In the genomic region with DNA sequence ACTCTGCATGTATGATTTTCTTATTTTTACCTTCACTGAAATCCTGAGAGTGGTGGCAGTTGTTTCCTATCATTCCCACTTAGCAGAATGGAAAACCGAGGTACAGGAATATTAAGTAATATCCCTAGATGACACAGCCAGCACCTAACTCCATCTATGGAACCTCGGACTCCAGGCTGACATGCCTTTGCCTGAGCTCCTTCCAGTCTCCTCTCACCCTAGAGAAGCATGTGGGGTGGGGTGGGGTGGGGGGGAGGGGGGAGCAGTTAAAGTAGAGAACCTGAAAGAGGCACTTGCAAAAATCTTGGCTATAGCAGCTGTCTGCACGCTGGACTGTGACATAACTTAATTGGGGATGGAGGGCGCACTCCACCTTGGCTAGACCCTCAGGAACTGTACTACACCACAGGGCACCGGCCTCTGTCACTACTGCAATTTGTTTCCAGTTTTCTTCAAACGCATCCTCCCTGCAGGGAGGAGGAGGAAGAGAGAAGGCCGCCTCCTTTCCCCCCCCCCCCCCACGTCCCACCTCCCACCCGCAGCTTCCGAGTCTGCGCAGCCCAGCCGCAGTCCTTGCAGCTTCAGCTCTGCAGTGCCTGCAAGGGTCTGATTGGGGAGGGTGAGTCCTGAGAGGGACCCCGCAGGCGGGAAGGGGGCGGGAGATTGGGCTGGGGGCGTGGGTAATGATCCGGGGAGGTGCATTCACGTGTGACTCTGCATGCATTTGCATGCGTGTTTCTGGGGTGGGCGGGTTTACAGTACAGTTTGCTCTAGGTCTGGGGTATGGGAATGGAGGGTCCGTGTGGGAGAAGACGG, we compare ENCODE assay signal across 12 mouse cellular contexts. TPM values are rescaled to one million over a fixed set of nuclear protein-coding genes. Genes with fewer than 3 reads are reported as not detected.
A peak's percentile ranks its signal among the peaks of the same experiment; 100 is the strongest.
DNase-seq lines count a peak whose midpoint lies in the region; ATAC-seq and TF ChIP-seq lines count a peak whose summit lies in the region.
"Had no signal": no experiment of that assay in that cellular context is flagged by ENCODE, and none has a peak within 500 bp of the region (broad histone marks: within the 10 kb centered on the region; RNA-seq: fewer than 3 reads in every experiment).

No protein-coding gene starts in this region.

- H3K27ac ChIP-seq in neural tube, embryonic 11.5 days (ENCODE audit: low read depth, low read length) = no peak overlapping the region
- no peak overlapping the region for H3K27ac ChIP-seq in forebrain, postnatal 0 days (ENCODE audit: low read depth, low read length)
- H3K27ac ChIP-seq in stomach, embryonic 15.5 days = no peak overlapping the region
- no peak overlapping the region for H3K27ac ChIP-seq in intestine, postnatal 0 days (ENCODE audit: low read depth, low read length)
- H3K27ac ChIP-seq: heart, embryonic 13.5 days had no signal

- DNase-seq in neural tube, embryonic 11.5 days (ENCODE audit: low spot score) = peak; percentile 26
- DNase-seq in neural tube, embryonic 10.5 days (ENCODE audit: extremely low spot score, low spot score) = no peak
- peak; percentile 71 for DNase-seq in forebrain, postnatal 0 days
- DNase-seq in left cerebral cortex, postnatal 4 days = peak; percentile 54
- DNase-seq in heart, postnatal 36 days = no peak

- no peaks in the 10 kb centered on the region for H3K36me3 ChIP-seq in neural tube, embryonic 11.5 days (ENCODE audit: control insufficient read depth, insufficient read depth, low read length)
- H3K36me3 ChIP-seq in forebrain, postnatal 0 days (ENCODE audit: insufficient read depth) = no peaks in the 10 kb centered on the region
- no peaks in the 10 kb centered on the region for H3K36me3 ChIP-seq in stomach, embryonic 15.5 days
- no peaks in the 10 kb centered on the region for H3K36me3 ChIP-seq in intestine, postnatal 0 days (ENCODE audit: control insufficient read depth, insufficient read depth)
- H3K36me3 ChIP-seq: heart, embryonic 13.5 days had no signal

- H3K4me2 ChIP-seq in neural tube, embryonic 11.5 days (ENCODE audit: low read depth) = peak overlapping the region; percentile 27
- peak overlapping the region; percentile 53 for H3K4me2 ChIP-seq in forebrain, postnatal 0 days (ENCODE audit: low read depth)
- H3K4me2 ChIP-seq in stomach, embryonic 15.5 days = no peak overlapping the region
- no peak overlapping the region for H3K4me2 ChIP-seq in intestine, postnatal 0 days (replicated peaks; ENCODE audit: low read depth)
- H3K4me2 ChIP-seq: heart, embryonic 13.5 days had no signal

- 8% methylated on average over 17 of the region's 22 CpGs for WGBS in neural tube, embryonic 11.5 days
- 8% methylated on average over 20 of the region's 22 CpGs for WGBS in forebrain, postnatal 0 days
- WGBS in stomach, embryonic 15.5 days = 10% methylated on average over 22 of the region's 22 CpGs
- whole genome bisulfite sequencing in intestine, postnatal 0 days = 9% methylated on average over 18 of the region's 22 CpGs

- no peak for TF ChIP-seq CTCF in forebrain, postnatal 0 days (IDR thresholded peaks at IDR 0.05; ENCODE audit: low read depth)
- no peak for TF ChIP-seq CTCF in intestine, postnatal 0 days (IDR thresholded peaks at IDR 0.05; ENCODE audit: low read depth)

- H3K4me3 ChIP-seq in neural tube, embryonic 11.5 days (ENCODE audit: low read depth, low read length) = no peak overlapping the region
- peak overlapping the region; percentile 42 for H3K4me3 ChIP-seq in forebrain, postnatal 0 days (ENCODE audit: low read depth, low read length)
- no peak overlapping the region for H3K4me3 ChIP-seq in stomach, embryonic 15.5 days (replicated peaks)
- H3K4me3 ChIP-seq in intestine, postnatal 0 days (ENCODE audit: low read depth, low read length) = no peak overlapping the region
- H3K4me3 ChIP-seq: heart, embryonic 13.5 days; myocyte had no signal

- ATAC-seq in neural tube, embryonic 11.5 days (ENCODE audit: insufficient read depth, low FRiP score, low TSS enrichment) = peak; percentile 55; the same call in 1 of the 2 replicates
- ATAC-seq in forebrain, postnatal 0 days = peak; percentile 95
- peak; percentile 10; the same call in 1 of the 2 replicates for ATAC-seq in stomach, embryonic 15.5 days (ENCODE audit: insufficient read depth, low FRiP score, low read depth)
- ATAC-seq in megakaryocyte-erythroid progenitor cell, adult 5-6 weeks (replicated peaks; ENCODE audit: low FRiP score, low TSS enrichment, poor library complexity, severe bottlenecking) = no peak
- no peak for ATAC-seq in intestine, postnatal 0 days

- H3K9ac ChIP-seq in neural tube, embryonic 11.5 days (ENCODE audit: low read length) = no peak overlapping the region
- peak overlapping the region; percentile 54 for H3K9ac ChIP-seq in forebrain, postnatal 0 days
- no peak overlapping the region for H3K9ac ChIP-seq in stomach, embryonic 15.5 days
- H3K9ac ChIP-seq in intestine, postnatal 0 days (ENCODE audit: low read depth, low read length) = no peak overlapping the region
- H3K9ac ChIP-seq: heart, embryonic 13.5 days had no signal

- H3K27me3 ChIP-seq in neural tube, embryonic 11.5 days (ENCODE audit: control insufficient read depth, insufficient read depth, low read length) = no peaks in the 10 kb centered on the region
- H3K27me3 ChIP-seq in forebrain, postnatal 0 days (ENCODE audit: insufficient read depth, low read length) = no peaks in the 10 kb centered on the region
- H3K27me3 ChIP-seq in stomach, embryonic 15.5 days (replicated peaks) = 0 out of 2 replicates have a peak, but pooled peaks cover 4% of the 10 kb centered on the region
- no peaks in the 10 kb centered on the region for H3K27me3 ChIP-seq in intestine, postnatal 0 days (replicated peaks; ENCODE audit: control insufficient read depth, insufficient read depth, low read length)

- H3K9me3 ChIP-seq in neural tube, embryonic 11.5 days (ENCODE audit: control insufficient read depth, low read length) = no peaks in the 10 kb centered on the region
- no peaks in the 10 kb centered on the region for H3K9me3 ChIP-seq in forebrain, postnatal 0 days (ENCODE audit: low read length)
- no peaks in the 10 kb centered on the region for H3K9me3 ChIP-seq in stomach, embryonic 15.5 days
- no peaks in the 10 kb centered on the region for H3K9me3 ChIP-seq in intestine, postnatal 0 days (ENCODE audit: control insufficient read depth)

- intact Hi-C loops in left cerebral cortex, postnatal 4 days (cut with DNase I) = no loop called here
- intact Hi-C loops in heart, postnatal 36 days (cut with DNase I) = loop anchor here (10.0 kb wide), 1 partner anchor 270 kb away; no protein-coding TSS in a partner anchor

- H3K4me1 ChIP-seq in neural tube, embryonic 11.5 days (ENCODE audit: control insufficient read depth, insufficient read depth, low read length) = no peaks in the 10 kb centered on the region
- H3K4me1 ChIP-seq in forebrain, postnatal 0 days (ENCODE audit: insufficient read depth) = no peaks in the 10 kb centered on the region
- H3K4me1 ChIP-seq in stomach, embryonic 15.5 days = no peaks in the 10 kb centered on the region
- no peaks in the 10 kb centered on the region for H3K4me1 ChIP-seq in intestine, postnatal 0 days (replicated peaks; ENCODE audit: control insufficient read depth, insufficient read depth, low read length)
- H3K4me1 ChIP-seq: heart, embryonic 13.5 days had no signal

RNA-seq across cellular contexts. Expression of gene Gm20715, which starts 4.8 kb away (rescaled TPM):
- polyA plus RNA-seq in neural tube, embryonic 11.5 days (2014; fragmentation: Nextera tagmentation; extraction: Ambion mirVana) = not detected in 2 replicates
- total RNA-seq in forebrain, postnatal 0 days (2014; rRNA removed) = 0.24 and 0.54 TPM in 2 replicates
- polyA plus RNA-seq in forebrain, postnatal 0 days (2015; fragmentation: Nextera tagmentation; extraction: Ambion mirVana) = not detected in 2 replicates
- under 1 TPM; 0.44 to 0.56 TPM for total RNA-seq in left cerebral cortex, postnatal 4 days (2021)
- polyA plus RNA-seq in stomach, embryonic 15.5 days (2015; fragmentation: Nextera tagmentation; extraction: Ambion mirVana) = not detected in 2 replicates
- not detected for total RNA-seq in heart, postnatal 36 days (2021)
- total RNA-seq in megakaryocyte-erythroid progenitor cell, adult 5-6 weeks (2014; fragmentation: Nextera tagmentation) = not detected in 2 replicates
- not detected in 2 replicates for total RNA-seq in megakaryocyte-erythroid progenitor cell, adult 5-6 weeks (2017)
- polyA plus RNA-seq in intestine, postnatal 0 days (2015; fragmentation: Nextera tagmentation; extraction: Ambion mirVana) = not detected in 2 replicates
- polyA plus RNA-seq: heart, embryonic 13.5 days; myocyte had no signal

RNA-seq across cellular contexts. Expression of gene Smim17, which starts 16.3 kb away (rescaled TPM):
- 0.07 and 0.33 TPM in 2 replicates for polyA plus RNA-seq in neural tube, embryonic 11.5 days (2014; fragmentation: Nextera tagmentation; extraction: Ambion mirVana)
- 15.4 and 17.5 TPM in 2 replicates for total RNA-seq in forebrain, postnatal 0 days (2014; rRNA removed)
- polyA plus RNA-seq in forebrain, postnatal 0 days (2015; fragmentation: Nextera tagmentation; extraction: Ambion mirVana) = 3.7 and 3.9 TPM in 2 replicates
- 10 to 100 TPM; 12.2 to 16.6 TPM for total RNA-seq in left cerebral cortex, postnatal 4 days (2021)
- 0.23 and 0.26 TPM in 2 replicates for polyA plus RNA-seq in stomach, embryonic 15.5 days (2015; fragmentation: Nextera tagmentation; extraction: Ambion mirVana)
- total RNA-seq in heart, postnatal 36 days (2021) = not detected
- total RNA-seq in megakaryocyte-erythroid progenitor cell, adult 5-6 weeks (2014; fragmentation: Nextera tagmentation) = not detected in 2 replicates
- total RNA-seq in megakaryocyte-erythroid progenitor cell, adult 5-6 weeks (2017) = not detected in 2 replicates
- polyA plus RNA-seq in intestine, postnatal 0 days (2015; fragmentation: Nextera tagmentation; extraction: Ambion mirVana) = 0.04 and 0.14 TPM in 2 replicates
- polyA plus RNA-seq: heart, embryonic 13.5 days; myocyte had no signal

RNA-seq across cellular contexts. Expression of gene Olfr1344, which starts 23.7 kb away (rescaled TPM):
- not detected in 2 replicates for polyA plus RNA-seq in neural tube, embryonic 11.5 days (2014; fragmentation: Nextera tagmentation; extraction: Ambion mirVana)
- 0.23 TPM in 1 of 2 replicates, not detected in the other for total RNA-seq in forebrain, postnatal 0 days (2014; rRNA removed)
- polyA plus RNA-seq in forebrain, postnatal 0 days (2015; fragmentation: Nextera tagmentation; extraction: Ambion mirVana) = 0.07 and 0.09 TPM in 2 replicates
- total RNA-seq in left cerebral cortex, postnatal 4 days (2021) = under 1 TPM in 1 of 2 experiments, not detected in 1; 0.54 TPM
- not detected in 2 replicates for polyA plus RNA-seq in stomach, embryonic 15.5 days (2015; fragmentation: Nextera tagmentation; extraction: Ambion mirVana)
- total RNA-seq in heart, postnatal 36 days (2021) = not detected
- not detected in 2 replicates for total RNA-seq in megakaryocyte-erythroid progenitor cell, adult 5-6 weeks (2014; fragmentation: Nextera tagmentation)
- total RNA-seq in megakaryocyte-erythroid progenitor cell, adult 5-6 weeks (2017) = not detected in 2 replicates
- polyA plus RNA-seq in intestine, postnatal 0 days (2015; fragmentation: Nextera tagmentation; extraction: Ambion mirVana) = not detected in 2 replicates
- total RNA-seq: ES-E14 had no signal
- polyA plus RNA-seq: heart, embryonic 13.5 days; limb, embryonic 14.5 days; myocyte had no signal

RNA-seq across cellular contexts. Expression of gene Zfp28, which starts 31.7 kb away (rescaled TPM):
- polyA plus RNA-seq in neural tube, embryonic 11.5 days (2014; fragmentation: Nextera tagmentation; extraction: Ambion mirVana) = 14.4 and 14.9 TPM in 2 replicates
- 15.4 and 27.4 TPM in 2 replicates for total RNA-seq in forebrain, postnatal 0 days (2014; rRNA removed)
- polyA plus RNA-seq in forebrain, postnatal 0 days (2015; fragmentation: Nextera tagmentation; extraction: Ambion mirVana) = 19.8 and 20.7 TPM in 2 replicates
- 10 to 100 TPM; 17.7 to 18.0 TPM for total RNA-seq in left cerebral cortex, postnatal 4 days (2021)
- polyA plus RNA-seq in stomach, embryonic 15.5 days (2015; fragmentation: Nextera tagmentation; extraction: Ambion mirVana) = 6.9 and 7.6 TPM in 2 replicates
- 1 to 10 TPM; 2.9 to 3.1 TPM for total RNA-seq in heart, postnatal 36 days (2021)
- 0.49 and 1.4 TPM in 2 replicates for total RNA-seq in megakaryocyte-erythroid progenitor cell, adult 5-6 weeks (2014; fragmentation: Nextera tagmentation)
- total RNA-seq in megakaryocyte-erythroid progenitor cell, adult 5-6 weeks (2017) = 0.89 and 6.2 TPM in 2 replicates
- 2.5 and 3.3 TPM in 2 replicates for polyA plus RNA-seq in intestine, postnatal 0 days (2015; fragmentation: Nextera tagmentation; extraction: Ambion mirVana)

RNA-seq across cellular contexts. Expression of gene Olfr1336, which starts 41.1 kb away (rescaled TPM):
- polyA plus RNA-seq in neural tube, embryonic 11.5 days (2014; fragmentation: Nextera tagmentation; extraction: Ambion mirVana) = not detected in 2 replicates
- total RNA-seq in forebrain, postnatal 0 days (2014; rRNA removed) = not detected in 2 replicates
- polyA plus RNA-seq in forebrain, postnatal 0 days (2015; fragmentation: Nextera tagmentation; extraction: Ambion mirVana) = not detected in 2 replicates
- under 1 TPM in 1 of 2 experiments, not detected in 1; 0.06 TPM for total RNA-seq in left cerebral cortex, postnatal 4 days (2021)
- not detected in 2 replicates for polyA plus RNA-seq in stomach, embryonic 15.5 days (2015; fragmentation: Nextera tagmentation; extraction: Ambion mirVana)
- total RNA-seq in heart, postnatal 36 days (2021) = not detected
- not detected in 2 replicates for total RNA-seq in megakaryocyte-erythroid progenitor cell, adult 5-6 weeks (2014; fragmentation: Nextera tagmentation)
- not detected in 2 replicates for total RNA-seq in megakaryocyte-erythroid progenitor cell, adult 5-6 weeks (2017)
- not detected in 2 replicates for polyA plus RNA-seq in intestine, postnatal 0 days (2015; fragmentation: Nextera tagmentation; extraction: Ambion mirVana)
- total RNA-seq: ES-E14 had no signal
- polyA plus RNA-seq: heart, embryonic 13.5 days; limb, embryonic 14.5 days; myocyte had no signal

Comparison
In these comparisons a context has a peak if more than half of its experiments do, and no peak if none do; other contexts are left out.
1. DNase-seq: peak in neural tube, embryonic 11.5 days (single experiment), forebrain, postnatal 0 days (single experiment) and left cerebral cortex, postnatal 4 days (single experiment); none in neural tube, embryonic 10.5 days (single experiment) and heart, postnatal 36 days (0 of 2).
2. ATAC-seq: peak in neural tube, embryonic 11.5 days (single experiment), forebrain, postnatal 0 days (single experiment) and stomach, embryonic 15.5 days (single experiment); none in megakaryocyte-erythroid progenitor cell, adult 5-6 weeks (single experiment) and intestine, postnatal 0 days (single experiment).
3. H3K4me2 ChIP-seq: peak in neural tube, embryonic 11.5 days (single experiment) and forebrain, postnatal 0 days (single experiment); none in stomach, embryonic 15.5 days (single experiment) and intestine, postnatal 0 days (single experiment).
4. RNA of gene Smim17, which starts 16.3 kb away (total RNA-seq): 12.2 to 16.6 TPM in left cerebral cortex, postnatal 4 days and 15.4 to 17.5 TPM in forebrain, postnatal 0 days; not detected in heart, postnatal 36 days and not detected in megakaryocyte-erythroid progenitor cell, adult 5-6 weeks; every median in the first group is over 10 times any median in the second.